Mouse (Mus musculus): ENCODE measurements around the gene Olfr215. TPM values are rescaled to one million over a fixed set of nuclear protein-coding genes. Genes with fewer than 3 reads are reported as not detected.

The Olfr215 gene
- not detected in 2 replicates for polyA plus RNA-seq (2021; fragmentation: Nextera tagmentation)
- long read RNA-seq, experiment 1, result 0 reads
- long read RNA-seq, experiment 2, result 0 reads

DNA sequence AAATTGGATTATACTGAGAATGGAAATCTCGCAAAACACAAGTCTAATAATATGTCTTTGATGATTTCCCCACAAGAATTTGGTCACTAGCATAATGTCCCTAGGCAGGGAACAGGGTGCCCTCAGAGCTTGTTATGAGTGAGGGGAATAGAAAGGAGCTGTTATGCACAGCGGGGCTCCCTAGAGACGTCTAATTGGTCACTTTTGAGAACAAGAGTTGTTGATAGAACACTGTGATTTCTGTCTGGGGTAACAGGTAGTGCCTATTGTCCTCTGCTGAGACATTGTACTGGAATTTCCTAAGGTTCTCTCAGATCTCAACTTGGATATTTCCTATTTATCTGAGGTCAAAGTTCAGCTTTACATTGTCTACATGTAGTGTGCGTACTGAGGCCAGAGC lies at the start of gene Olfr215:
TSS of gene Olfr215 (minus strand) at position 101 of the 400 bp plus-strand sequence.

DNA sequence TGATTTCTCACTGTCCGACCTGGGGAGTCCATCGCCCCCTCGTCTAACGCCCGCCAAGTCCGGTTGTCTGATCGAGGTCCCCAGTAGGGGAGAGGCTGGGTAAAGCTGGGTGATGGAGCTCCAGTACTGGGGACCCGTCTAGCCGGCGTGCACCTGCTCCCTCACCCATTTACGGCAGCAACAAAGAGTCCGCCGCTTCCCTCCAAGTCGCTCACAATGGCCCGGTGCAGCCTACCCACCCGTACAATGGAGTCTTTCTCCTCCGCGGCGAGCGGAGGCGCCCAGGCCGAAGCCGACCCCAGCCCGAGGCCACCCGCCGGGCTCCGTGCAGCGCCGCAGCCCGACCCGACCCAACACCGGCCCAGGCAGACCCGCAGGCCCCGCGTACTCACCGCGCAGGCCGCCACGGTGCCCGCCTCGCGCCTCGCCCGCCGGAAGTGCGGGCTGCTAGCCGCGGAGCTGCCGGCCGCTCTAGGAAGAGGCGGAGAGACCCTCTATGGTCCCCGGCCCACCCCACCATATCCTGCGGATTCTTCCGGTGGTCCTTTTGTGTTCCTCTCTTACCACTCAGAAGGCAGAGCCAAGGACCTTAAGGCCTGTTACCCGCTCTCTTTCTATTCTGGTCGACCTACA lies 44.7 kb upstream of the Olfr215 start, which contains the start of gene Zfp422:
TSS of gene Zfp422 (minus strand) at position 461 of the 633 bp plus-strand sequence.

DNA sequence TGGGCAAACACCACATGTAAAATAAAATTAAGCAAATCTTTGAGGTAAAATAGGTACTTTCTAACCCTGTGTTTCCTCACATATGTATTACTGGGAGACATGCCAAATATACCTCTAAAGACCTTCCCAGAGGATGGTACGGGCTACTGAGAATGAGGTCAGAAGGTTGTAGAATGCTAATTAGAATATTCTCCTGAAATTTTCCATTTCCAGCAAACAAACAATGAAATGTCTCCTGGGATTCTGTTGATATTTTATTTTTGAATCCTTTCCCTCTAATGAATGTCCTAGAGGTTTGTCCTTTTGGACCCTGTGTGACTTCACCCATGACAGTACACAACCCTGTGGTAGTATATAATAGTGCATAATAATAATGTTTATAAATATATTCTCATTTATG lies 30.1 kb downstream of the Olfr215 start, which contains the start of gene Olfr214:
TSS of gene Olfr214 (plus strand) at position 301 of the 400 bp plus-strand sequence.

DNA sequence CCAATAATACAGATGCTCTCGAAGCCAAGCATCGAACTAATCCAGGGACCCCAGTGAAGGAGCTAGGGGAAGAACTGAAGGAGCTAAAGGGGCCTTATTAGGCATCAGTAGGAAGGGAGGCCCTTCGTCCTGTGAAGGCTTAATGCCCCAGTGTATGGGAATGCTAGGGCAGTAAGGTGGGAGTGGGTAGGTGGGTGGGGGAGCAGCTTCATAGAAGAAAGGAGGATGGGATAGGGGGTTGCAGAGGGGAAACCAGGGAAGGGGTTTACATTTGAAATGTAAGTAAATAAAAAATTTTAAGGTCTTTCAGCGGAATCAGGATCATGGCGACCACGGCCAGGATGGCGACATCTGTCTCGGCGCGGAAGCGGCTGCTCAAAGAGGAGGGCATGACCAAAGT lies 33.2 kb downstream of the Olfr215 start, which contains the start of gene Gm5580:
TSS of gene Gm5580 (plus strand) at position 301 of the 400 bp plus-strand sequence.

DNA sequence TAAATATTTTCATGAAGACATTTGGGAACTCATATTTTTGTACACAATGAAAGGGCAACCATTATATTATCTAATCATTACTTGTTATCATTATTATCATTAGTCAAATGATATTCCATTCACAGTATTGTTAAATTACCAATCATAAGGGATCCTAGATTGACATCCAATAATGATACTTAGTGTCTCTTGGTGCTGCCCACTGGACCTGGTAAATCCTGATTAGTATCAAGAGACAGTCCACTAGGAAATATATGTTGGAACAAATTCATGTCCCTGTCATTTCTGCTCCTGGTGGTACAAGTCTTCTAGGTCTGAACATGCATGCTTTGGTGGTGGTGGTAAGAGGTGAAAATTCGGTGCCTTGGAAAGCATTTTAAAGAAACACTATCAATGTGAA lies 45.8 kb downstream of the Olfr215 start, which contains the start of gene Olfr213:
TSS of gene Olfr213 (plus strand) at position 301 of the 400 bp plus-strand sequence.

Other genes starting within 250 kb of the Olfr215 start
- gene March8, start 246.2 kb downstream of the Olfr215 start, polyA plus RNA-seq (2021; fragmentation: Nextera tagmentation), result 12.2 and 26.5 TPM in 2 replicates
- 0.44 and 0.45 TPM in 2 replicates for gene Alox5, start 123.0 kb downstream of the Olfr215 start, polyA plus RNA-seq (2021; fragmentation: Nextera tagmentation)
- not detected in 2 replicates for gene Olfr211, start 95.1 kb downstream of the Olfr215 start, polyA plus RNA-seq (2021; fragmentation: Nextera tagmentation)
- gene Olfr212, start 77.7 kb downstream of the Olfr215 start, polyA plus RNA-seq (2021; fragmentation: Nextera tagmentation), result not detected in 2 replicates
- gene Olfr213, start 45.7 kb downstream of the Olfr215 start, polyA plus RNA-seq (2021; fragmentation: Nextera tagmentation), result not detected in 2 replicates
- 0.16 and 0.64 TPM in 2 replicates for gene Gm5580, start 33.1 kb downstream of the Olfr215 start, polyA plus RNA-seq (2021; fragmentation: Nextera tagmentation)
- gene Olfr214, start 30.0 kb downstream of the Olfr215 start, polyA plus RNA-seq (2021; fragmentation: Nextera tagmentation), result not detected in 2 replicates
- gene Zfp422, start 44.8 kb upstream of the Olfr215 start, polyA plus RNA-seq (2021; fragmentation: Nextera tagmentation), result 18.2 and 24.3 TPM in 2 replicates
- 0.59 and 1.3 TPM in 2 replicates for gene Depp1, start 66.4 kb upstream of the Olfr215 start, polyA plus RNA-seq (2021; fragmentation: Nextera tagmentation)
- 4.4 and 4.5 TPM in 2 replicates for gene Rassf4, start 89.8 kb upstream of the Olfr215 start, polyA plus RNA-seq (2021; fragmentation: Nextera tagmentation)
- 0.03 TPM in 1 of 2 replicates, not detected in the other for gene Tmem72, start 132.7 kb upstream of the Olfr215 start, polyA plus RNA-seq (2021; fragmentation: Nextera tagmentation)